Mouse (Mus musculus): ENCODE measurements at regions not wholly inside any gene's neighbourhood (a gene's known extent, or its start where the extent isn't known, plus 50 kb on each side); places are given as distances from the start of the nearest gene placed in this dataset.

DNA sequence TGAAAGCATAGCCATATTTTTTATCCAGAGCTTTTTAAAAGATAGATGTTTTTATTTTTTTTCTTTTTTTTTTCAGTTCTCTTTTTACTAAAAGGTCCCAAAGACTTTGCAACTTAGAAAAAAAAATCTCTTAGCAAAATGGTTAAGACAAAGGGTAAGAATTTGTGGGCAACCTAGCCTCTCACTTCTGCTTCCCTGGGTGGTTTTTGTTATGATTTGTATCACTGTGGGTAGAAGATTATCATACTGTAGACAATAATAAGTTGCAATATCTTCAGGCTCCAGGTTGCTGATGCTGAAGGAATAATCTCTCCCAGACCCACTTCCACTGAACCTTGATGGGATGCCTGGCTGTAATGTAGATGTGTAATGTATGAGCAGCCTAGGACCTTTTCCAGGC lies 1200.5 kb upstream of the Tacstd2 start:
- no peak for TF ChIP-seq ZNF384 (IDR thresholded peaks at IDR 0.05; ENCODE audit: low read depth, low read length)
- TF ChIP-seq CHD2 (IDR thresholded peaks at IDR 0.05; ENCODE audit: low read depth, low read length): no peak
- no peak for TF ChIP-seq ZC3H11A (IDR thresholded peaks at IDR 0.05; ENCODE audit: borderline replicate concordance, low read depth, low read length)
- TF ChIP-seq MAFK (IDR thresholded peaks at IDR 0.05; ENCODE audit: insufficient read depth, low read depth, low read length): no peak
- TF ChIP-seq HCFC1 (IDR thresholded peaks at IDR 0.05; ENCODE audit: borderline replicate concordance, insufficient read depth, low read length): no peak
